Mouse (Mus musculus): ENCODE data around the gene Aen. TPM values are rescaled to one million over a fixed set of nuclear protein-coding genes. Genes with fewer than 3 reads are reported as not detected.

Gene Aen
- 41.0 and 42.0 TPM in 2 replicates for polyA plus RNA-seq (2015; fragmentation: Nextera tagmentation; extraction: Ambion mirVana)

DNA sequence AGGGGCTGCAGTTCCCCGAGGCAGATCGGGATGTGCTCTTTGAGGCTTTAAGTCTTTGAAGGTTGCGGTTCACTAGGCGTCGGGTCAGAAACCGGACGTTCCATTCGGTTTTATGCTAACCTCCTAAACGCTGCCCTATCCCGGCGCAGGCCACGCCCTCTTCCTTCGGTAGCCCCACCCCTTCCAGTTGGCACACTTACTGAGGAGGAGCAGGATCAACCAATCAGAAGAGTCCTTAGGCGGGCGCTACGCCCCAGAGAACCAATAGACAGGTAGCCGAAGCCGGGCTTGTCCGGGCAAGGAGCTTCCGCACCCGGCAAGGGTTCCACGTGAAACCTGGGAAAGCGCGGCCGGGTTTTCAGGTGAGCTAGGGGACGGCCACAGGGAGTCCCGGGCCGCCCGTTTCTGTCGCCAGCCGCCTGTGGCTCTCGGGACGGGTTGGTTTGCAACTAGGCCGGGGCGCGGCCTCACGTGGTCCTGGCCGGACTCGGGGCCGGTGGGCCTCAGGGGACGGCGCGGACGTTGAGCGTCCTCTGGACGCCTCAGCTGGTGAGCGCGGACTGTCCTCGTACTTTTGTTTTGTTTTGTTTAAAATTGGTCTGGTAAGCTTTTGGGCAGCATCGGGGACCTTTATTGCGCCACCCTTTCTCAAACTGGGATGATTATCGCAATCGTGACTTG is at the start of gene Aen:
Aen (plus strand) TSS at position 202 of the 681 bp plus-strand sequence.
- 2% methylated on average over 53 of the region's 53 CpGs for WGBS
- no peaks in the 10 kb centered on the region for H3K27me3 ChIP-seq
- H3K27ac ChIP-seq, result no peak within 1 kb of the TSS; the same call in 1 of the 2 replicates
- H3K4me1 ChIP-seq, result peaks cover 20% of the 10 kb centered on the region
- H3K36me3 ChIP-seq, result peaks cover 3% of the 10 kb centered on the region
- peak within 1 kb of the TSS; percentile 79 for H3K9ac ChIP-seq
- ATAC-seq (ENCODE audit: low FRiP score, low read depth), result peak; percentile 98
- peak within 1 kb of the TSS; percentile 90 for H3K4me3 ChIP-seq
- peak within 1 kb of the TSS; percentile 92 for H3K4me2 ChIP-seq (replicated peaks)
- no peaks in the 10 kb centered on the region for H3K9me3 ChIP-seq

- H3K36me3 ChIP-seq, result peaks cover 27% of the 10 kb centered on the region
- peaks cover 11% of the 10 kb centered on the region for H3K4me1 ChIP-seq
- peak overlapping the region; percentile 72 for H3K4me2 ChIP-seq (replicated peaks)
- ATAC-seq (ENCODE audit: low FRiP score, low read depth), result no peak
- H3K27ac ChIP-seq, result peak overlapping the region; percentile 58; the same call in 1 of the 2 replicates
- 38% methylated on average over 12 of the region's 12 CpGs for WGBS
- no peaks in the 10 kb centered on the region for H3K27me3 ChIP-seq
- H3K9me3 ChIP-seq, result no peaks in the 10 kb centered on the region
- H3K4me3 ChIP-seq, result peak overlapping the region; percentile 75
- peak overlapping the region; percentile 86 for H3K9ac ChIP-seq
Measured at GRCm38 (mm10) chr7:78846066-78846716, 49.5 kb upstream of the Aen start.

DNA sequence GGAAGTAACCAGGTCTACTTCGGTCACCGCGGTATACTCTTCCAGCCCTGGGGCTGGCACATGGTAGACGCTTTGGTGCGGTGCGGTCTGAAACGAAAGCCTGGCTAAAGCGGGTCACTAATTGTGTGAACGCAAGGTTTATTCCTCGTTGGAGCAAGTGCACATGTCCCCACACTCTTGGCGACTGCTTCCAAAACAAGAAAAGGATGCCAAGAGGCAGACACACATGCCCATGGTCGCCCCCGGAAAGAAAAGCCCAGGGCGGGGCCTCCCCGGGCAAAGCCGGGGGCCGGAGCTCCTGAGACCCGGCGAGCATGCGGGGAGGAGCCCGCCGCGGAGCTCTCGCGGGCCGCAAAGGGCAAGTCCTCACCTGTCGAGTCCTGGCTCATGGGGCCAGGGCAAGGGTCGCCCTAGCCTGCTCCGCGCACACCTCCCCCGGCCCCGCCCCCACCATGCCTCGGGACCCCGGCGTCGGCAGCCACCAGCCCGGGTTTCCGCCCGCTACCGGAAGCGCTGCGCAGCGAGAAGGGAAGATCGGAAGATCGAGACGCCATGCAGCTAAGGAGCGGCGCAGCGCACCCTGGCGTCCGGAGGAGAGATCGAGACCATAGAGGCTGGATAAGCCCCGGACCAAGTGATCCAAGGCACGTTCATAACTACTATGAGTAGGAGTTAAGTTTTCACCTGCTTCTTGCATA is 48.8 kb upstream of the Aen start, which contains the start of gene Det1:
Det1 (minus strand) TSS at position 527 of the 698 bp plus-strand sequence.
- Histone ChIP-seq H3K4me1 (peaks cover 11% of the 10 kb centered on the region), H3K9me3 (no peaks in the 10 kb centered on the region), H3K27ac (peak within 1 kb of the TSS; percentile 58; the same call in 1 of the 2 replicates), H3K4me2 (replicated peaks) (peak within 1 kb of the TSS; percentile 72), H3K9ac (peak within 1 kb of the TSS; percentile 86), H3K36me3 (peaks cover 22% of the 10 kb centered on the region), H3K4me3 (peak within 1 kb of the TSS; percentile 75), H3K27me3 (no peaks in the 10 kb centered on the region)
- WGBS, result under 1% methylated on average over 54 of the region's 54 CpGs
- ATAC-seq (ENCODE audit: low FRiP score, low read depth), result peak; percentile 95

DNA sequence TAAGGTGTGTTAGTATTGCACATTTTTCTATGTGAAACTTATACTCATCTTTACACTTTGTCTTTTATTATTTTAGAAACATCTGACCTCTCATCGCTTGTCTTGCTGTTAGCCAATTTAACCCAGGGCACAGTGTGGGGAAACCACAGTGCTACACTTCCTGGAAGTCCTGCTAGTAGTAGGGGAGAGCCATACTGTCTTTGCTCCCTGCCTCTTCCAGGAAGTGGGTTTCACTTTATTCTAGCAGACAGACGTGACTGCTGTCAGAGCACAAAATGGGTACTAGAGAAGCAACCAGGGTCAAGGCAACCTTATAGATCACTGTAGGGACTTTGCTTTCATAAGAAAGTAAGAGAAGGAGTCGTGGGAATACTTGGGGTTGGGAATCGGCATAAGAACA is 41.6 kb upstream of the Aen start:
- WGBS, result 67% methylated on average over 4 of the region's 4 CpGs
- H3K27me3 ChIP-seq, result no peaks in the 10 kb centered on the region
- no peak overlapping the region for H3K4me3 ChIP-seq
- no peaks in the 10 kb centered on the region for H3K4me1 ChIP-seq
- H3K9ac ChIP-seq, result no peak overlapping the region
- no peak overlapping the region for H3K4me2 ChIP-seq (replicated peaks)
- ATAC-seq (ENCODE audit: low FRiP score, low read depth), result no peak
- H3K9me3 ChIP-seq, result no peaks in the 10 kb centered on the region
- no peak overlapping the region for H3K27ac ChIP-seq
- H3K36me3 ChIP-seq, result no peaks in the 10 kb centered on the region

GRCm38 (mm10) chr7:78855044-78855655 is 40.5 kb upstream of the Aen start:
- Histone ChIP-seq H3K9me3 (no peaks in the 10 kb centered on the region), H3K9ac (no peak overlapping the region), H3K27me3 (no peaks in the 10 kb centered on the region), H3K27ac (no peak overlapping the region), H3K36me3 (no peaks in the 10 kb centered on the region), H3K4me3 (no peak overlapping the region), H3K4me2 (replicated peaks) (no peak overlapping the region), H3K4me1 (no peaks in the 10 kb centered on the region)
- ATAC-seq (ENCODE audit: low FRiP score, low read depth), result no peak
- 72% methylated on average over 5 of the region's 5 CpGs for WGBS

DNA sequence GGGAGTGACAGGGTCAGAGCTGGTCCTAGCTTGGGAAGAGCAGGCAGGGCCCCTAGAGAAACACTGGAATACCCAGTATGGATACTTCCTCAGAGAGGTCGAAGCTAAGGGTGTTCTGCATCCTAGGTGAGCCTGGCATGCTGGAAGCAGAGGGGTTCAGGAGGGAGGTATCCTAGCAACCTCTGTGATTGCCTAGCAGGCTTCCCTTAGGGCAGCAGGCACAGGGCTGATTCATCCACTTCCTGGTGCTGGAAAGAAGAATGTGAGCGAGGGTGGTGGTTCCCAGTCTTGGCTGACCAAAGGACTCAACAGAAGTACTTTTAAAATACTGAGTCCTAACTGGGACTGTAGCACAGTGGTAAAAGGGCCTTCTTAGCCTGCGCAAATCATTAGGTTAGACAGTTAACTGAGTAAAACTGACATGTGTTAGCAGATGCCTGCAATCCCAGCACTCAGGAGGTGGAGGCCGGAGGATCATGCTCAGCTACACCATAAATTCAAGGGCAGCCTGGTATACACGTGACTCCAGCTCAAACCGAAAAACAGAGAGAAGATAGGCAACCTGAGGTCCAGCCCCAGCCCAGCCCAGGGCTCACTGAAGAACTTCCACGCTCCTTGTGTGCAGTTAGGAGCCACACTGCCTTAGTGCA is 31.7 kb upstream of the Aen start:
- Histone ChIP-seq H3K27me3 (no peaks in the 10 kb centered on the region), H3K4me1 (peaks cover 3% of the 10 kb centered on the region; the same call in 1 of the 2 replicates), H3K36me3 (no peaks in the 10 kb centered on the region), H3K4me3 (no peak overlapping the region), H3K4me2 (replicated peaks) (no peak overlapping the region), H3K9ac (no peak overlapping the region), H3K27ac (no peak overlapping the region), H3K9me3 (no peaks in the 10 kb centered on the region)
- ATAC-seq (ENCODE audit: low FRiP score, low read depth), result no peak
- WGBS, result 60% methylated on average over 7 of the region's 7 CpGs

- H3K4me3 ChIP-seq, result no peak overlapping the region
- H3K36me3 ChIP-seq, result no peaks in the 10 kb centered on the region
- no peak for ATAC-seq (ENCODE audit: low FRiP score, low read depth)
- H3K4me2 ChIP-seq (replicated peaks), result no peak overlapping the region
- H3K27ac ChIP-seq, result no peak overlapping the region
- WGBS, result 51% methylated on average over 4 of the region's 4 CpGs
- no peaks in the 10 kb centered on the region for H3K27me3 ChIP-seq
- no peak overlapping the region for H3K9ac ChIP-seq
- H3K4me1 ChIP-seq, result peaks cover 3% of the 10 kb centered on the region; the same call in 1 of the 2 replicates
- H3K9me3 ChIP-seq, result no peaks in the 10 kb centered on the region
Measured at GRCm38 (mm10) chr7:78864446-78864802, 31.2 kb upstream of the Aen start.

DNA sequence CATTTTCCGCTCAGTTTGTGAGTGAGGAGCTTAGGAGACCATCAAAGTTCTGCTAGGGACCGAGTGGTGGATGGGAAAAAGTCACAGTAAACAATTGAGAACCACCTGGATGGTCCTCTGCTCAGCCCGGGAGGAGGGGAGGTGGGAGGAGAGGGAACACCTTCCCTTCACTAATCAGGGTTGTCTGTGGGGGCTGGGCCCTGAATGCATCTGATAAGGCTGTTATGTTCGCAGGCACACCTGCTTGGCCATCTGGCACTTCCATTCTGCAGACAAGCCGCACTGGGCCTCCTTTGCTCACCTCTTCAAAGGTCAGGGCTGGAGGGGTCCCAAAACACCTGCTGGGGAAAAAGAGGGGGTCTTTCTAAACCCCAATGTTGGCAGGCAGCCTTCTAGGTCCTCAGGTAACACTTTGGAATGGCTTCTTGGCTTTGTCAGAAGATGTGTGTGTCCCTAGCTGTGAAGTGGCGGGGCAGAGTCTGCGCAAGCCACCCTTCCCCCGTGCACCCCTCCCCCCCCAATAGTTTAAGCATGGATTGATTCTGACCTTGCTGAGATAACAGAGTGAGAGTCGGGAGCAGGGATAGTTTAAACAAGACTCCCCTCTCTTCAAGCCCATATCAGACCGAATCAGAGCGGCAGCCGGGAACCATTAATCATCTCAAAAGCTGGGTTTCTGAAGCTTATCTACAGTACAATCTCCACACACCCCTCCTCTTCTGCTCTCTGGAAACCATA is 30.3 kb upstream of the Aen start:
- peaks cover 3% of the 10 kb centered on the region; the same call in 1 of the 2 replicates for H3K4me1 ChIP-seq
- H3K9me3 ChIP-seq, result no peaks in the 10 kb centered on the region
- WGBS, result 54% methylated on average over 12 of the region's 12 CpGs
- no peak overlapping the region for H3K4me2 ChIP-seq (replicated peaks)
- no peaks in the 10 kb centered on the region for H3K36me3 ChIP-seq
- H3K4me3 ChIP-seq, result no peak overlapping the region
- no peak for ATAC-seq (ENCODE audit: low FRiP score, low read depth)
- H3K9ac ChIP-seq, result no peak overlapping the region
- no peak overlapping the region for H3K27ac ChIP-seq
- no peaks in the 10 kb centered on the region for H3K27me3 ChIP-seq

- ATAC-seq (ENCODE audit: low FRiP score, low read depth), result no peak
- no peak overlapping the region for H3K4me3 ChIP-seq
- no peak overlapping the region for H3K4me2 ChIP-seq (replicated peaks)
- WGBS, result 67% methylated on average over 5 of the region's 5 CpGs
- H3K27me3 ChIP-seq, result no peaks in the 10 kb centered on the region
- H3K4me1 ChIP-seq, result peaks cover 3% of the 10 kb centered on the region; the same call in 1 of the 2 replicates
- H3K9me3 ChIP-seq, result no peaks in the 10 kb centered on the region
- H3K9ac ChIP-seq, result no peak overlapping the region
- H3K27ac ChIP-seq, result no peak overlapping the region
- no peaks in the 10 kb centered on the region for H3K36me3 ChIP-seq
Measured at GRCm38 (mm10) chr7:78868731-78869130, 26.9 kb upstream of the Aen start.

GRCm38 (mm10) chr7:78872366-78872765 is 23.3 kb upstream of the Aen start:
- no peaks in the 10 kb centered on the region for H3K27me3 ChIP-seq

GRCm38 (mm10) chr7:78872831-78873230 is 22.8 kb upstream of the Aen start:
- ATAC-seq (ENCODE audit: low FRiP score, low read depth), result no peak
- H3K36me3 ChIP-seq, result no peaks in the 10 kb centered on the region
- 76% methylated on average over 5 of the region's 5 CpGs for WGBS
- H3K4me3 ChIP-seq, result no peak overlapping the region
- no peak overlapping the region for H3K9ac ChIP-seq
- H3K27me3 ChIP-seq, result no peaks in the 10 kb centered on the region
- no peaks in the 10 kb centered on the region for H3K4me1 ChIP-seq
- no peak overlapping the region for H3K4me2 ChIP-seq (replicated peaks)
- H3K27ac ChIP-seq, result no peak overlapping the region
- no peaks in the 10 kb centered on the region for H3K9me3 ChIP-seq

More at GRCm38 (mm10) chr7:78872366-78872765, 23.3 kb upstream of the Aen start:
- H3K4me3 ChIP-seq, result no peak overlapping the region
- 87% methylated on average over 6 of the region's 6 CpGs for WGBS
- H3K9ac ChIP-seq, result no peak overlapping the region
- H3K27ac ChIP-seq, result no peak overlapping the region
- no peaks in the 10 kb centered on the region for H3K9me3 ChIP-seq
- no peak overlapping the region for H3K4me2 ChIP-seq (replicated peaks)
- no peaks in the 10 kb centered on the region for H3K4me1 ChIP-seq
- ATAC-seq (ENCODE audit: low FRiP score, low read depth), result no peak
- H3K36me3 ChIP-seq, result no peaks in the 10 kb centered on the region
